Mouse (Mus musculus) midbrain, embryonic 11.5 days (tissue): ENCODE results near the gene Stx1a. TPM values are rescaled to one million over a fixed set of nuclear protein-coding genes. Genes with fewer than 3 reads are reported as not detected.
A peak's percentile ranks its signal among the peaks of the same experiment; 100 is the strongest.

Experiments
- ATAC-seq: fragments of 200-750 bp; cut with Nextera tagmentation; 2 replicates; pipeline ENCODE4 v1.8.0; 2017; ENCODE audit warnings: moderate TSS enrichment, moderate library complexity; ENCODE audit not compliant: low FRiP score
- DNase-seq: peaks from one replicate; pipeline ENCODE4 v3.0.0; 2015; ENCODE audit warnings: low spot score; ENCODE audit errors: missing footprints
- H3K27ac ChIP-seq: fragments of 300-500 bp; sonication (generic); 2 replicates; pipeline ENCODE4 v1.5.1; 2014; ENCODE audit warnings: low read depth, low read length
- H3K27me3 ChIP-seq: fragments of 300-500 bp; sonication (generic); 2 replicates; pipeline ENCODE4 v1.6.1; 2014; ENCODE audit warnings: mild to moderate bottlenecking, low read length, moderate library complexity, mixed read lengths; ENCODE audit not compliant: control insufficient read depth, insufficient read depth
- H3K36me3 ChIP-seq: fragments of 300-500 bp; sonication (generic); 2 replicates; pipeline ENCODE4 v1.6.1; 2014; ENCODE audit warnings: mild to moderate bottlenecking, low read length, moderate library complexity, mixed read lengths; ENCODE audit not compliant: control insufficient read depth, insufficient read depth
- H3K4me1 ChIP-seq: fragments of 300-500 bp; sonication (generic); 2 replicates; pipeline ENCODE4 v1.6.1; 2014; ENCODE audit warnings: low read length; ENCODE audit not compliant: control insufficient read depth, insufficient read depth
- H3K4me2 ChIP-seq: fragments of 300-500 bp; sonication (generic); 2 replicates; pipeline ENCODE4 v1.6.1; 2014; ENCODE audit warnings: mild to moderate bottlenecking, moderate library complexity
- H3K4me3 ChIP-seq: fragments of 300-500 bp; sonication (generic); 2 replicates; pipeline ENCODE4 v1.5.1; 2014; ENCODE audit warnings: low read depth, low read length
- H3K9ac ChIP-seq: fragments of 300-500 bp; sonication (generic); 2 replicates; pipeline ENCODE4 v1.6.1; 2014; ENCODE audit warnings: low read length
- H3K9me3 ChIP-seq: fragments of 300-500 bp; sonication (generic); 2 replicates; pipeline ENCODE4 v1.6.1; 2016; ENCODE audit warnings: low read length; ENCODE audit not compliant: control insufficient read depth
- WGBS: fragments of 180-500 bp; shearing (Covaris S2); extraction: QIAGEN DNeasy Blood & Tissue Kit; methylation state at CpG from one replicate; pipeline ENCODE4 v1.1.7; 2014; 5-methylcytosine and 5-hydroxymethylcytosine counted together
- polyA plus RNA-seq: library from polyadenylated mRNA; unstranded; fragments of >200 nt; fragmentation: Nextera tagmentation; extraction: Ambion mirVana; gene quantifications from 2 replicates; pipeline ENCODE4 v1.2.1, GENCODE M21; 2014

Gene Stx1a
- polyA plus RNA-seq, 1 experiment from 2014 or later = 17.7 TPM

DNA sequence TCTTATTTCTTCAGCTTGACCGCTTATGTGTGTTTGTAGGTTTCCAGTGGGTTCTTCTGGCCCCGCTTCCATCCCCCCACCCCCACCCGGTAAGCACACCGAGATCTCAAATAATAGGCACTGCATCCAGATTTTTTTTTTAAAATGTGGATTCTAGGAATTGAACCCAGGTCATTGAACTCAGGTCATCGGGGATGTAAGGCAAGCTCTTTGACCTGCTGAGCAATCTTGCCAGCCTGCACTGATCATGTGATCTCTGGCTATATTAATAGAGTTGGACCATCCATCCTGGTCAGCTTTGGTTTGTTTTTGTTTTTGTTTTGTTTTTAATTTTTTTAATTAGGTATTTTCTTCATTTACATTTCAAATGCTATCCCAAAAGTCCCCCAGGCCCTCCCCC is 9.3 kb downstream of the Stx1a start:
- Histone ChIP-seq H3K27ac (no peak overlapping the region), H3K4me1 (no peaks in the 10 kb centered on the region), H3K36me3 (no peaks in the 10 kb centered on the region), H3K4me2 (no peak overlapping the region), H3K9me3 (no peaks in the 10 kb centered on the region; the same call in 1 of the 2 replicates), H3K27me3 (no peaks in the 10 kb centered on the region), H3K9ac (no peak overlapping the region), H3K4me3 (no peak overlapping the region)
- WGBS = 93% methylated on average over 5 of the region's 5 CpGs
- no peak for ATAC-seq
- DNase-seq = no peak

DNA sequence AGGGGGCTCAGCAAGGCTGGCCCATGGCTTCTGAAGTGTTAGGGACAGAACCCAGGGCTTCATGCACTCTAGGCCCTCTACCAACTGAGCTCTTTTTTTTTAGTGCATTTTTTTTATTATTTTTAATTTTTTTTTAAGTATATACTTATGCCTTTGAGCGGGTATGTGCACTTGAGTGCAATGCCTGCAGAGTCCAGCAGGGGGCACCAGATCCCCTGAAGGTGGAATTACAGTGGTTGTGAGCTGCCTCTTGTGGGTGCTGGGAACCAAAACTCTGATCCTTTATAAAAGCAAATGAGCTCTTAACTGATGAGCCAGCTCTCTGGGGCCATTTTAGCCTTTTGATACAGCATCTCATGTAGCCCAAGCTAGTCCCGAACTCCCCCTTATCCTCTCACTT is 11.3 kb downstream of the Stx1a start:
- H3K4me2 ChIP-seq = no peak overlapping the region
- no peak overlapping the region for H3K9ac ChIP-seq
- no peaks in the 10 kb centered on the region for H3K27me3 ChIP-seq
- no peaks in the 10 kb centered on the region; the same call in 1 of the 2 replicates for H3K9me3 ChIP-seq
- H3K4me3 ChIP-seq = no peak overlapping the region
- no peaks in the 10 kb centered on the region for H3K4me1 ChIP-seq
- no peaks in the 10 kb centered on the region for H3K36me3 ChIP-seq
- ATAC-seq = no peak
- H3K27ac ChIP-seq = no peak overlapping the region
- no peak for DNase-seq
- 91% methylated on average over 2 of the region's 2 CpGs for WGBS

DNA sequence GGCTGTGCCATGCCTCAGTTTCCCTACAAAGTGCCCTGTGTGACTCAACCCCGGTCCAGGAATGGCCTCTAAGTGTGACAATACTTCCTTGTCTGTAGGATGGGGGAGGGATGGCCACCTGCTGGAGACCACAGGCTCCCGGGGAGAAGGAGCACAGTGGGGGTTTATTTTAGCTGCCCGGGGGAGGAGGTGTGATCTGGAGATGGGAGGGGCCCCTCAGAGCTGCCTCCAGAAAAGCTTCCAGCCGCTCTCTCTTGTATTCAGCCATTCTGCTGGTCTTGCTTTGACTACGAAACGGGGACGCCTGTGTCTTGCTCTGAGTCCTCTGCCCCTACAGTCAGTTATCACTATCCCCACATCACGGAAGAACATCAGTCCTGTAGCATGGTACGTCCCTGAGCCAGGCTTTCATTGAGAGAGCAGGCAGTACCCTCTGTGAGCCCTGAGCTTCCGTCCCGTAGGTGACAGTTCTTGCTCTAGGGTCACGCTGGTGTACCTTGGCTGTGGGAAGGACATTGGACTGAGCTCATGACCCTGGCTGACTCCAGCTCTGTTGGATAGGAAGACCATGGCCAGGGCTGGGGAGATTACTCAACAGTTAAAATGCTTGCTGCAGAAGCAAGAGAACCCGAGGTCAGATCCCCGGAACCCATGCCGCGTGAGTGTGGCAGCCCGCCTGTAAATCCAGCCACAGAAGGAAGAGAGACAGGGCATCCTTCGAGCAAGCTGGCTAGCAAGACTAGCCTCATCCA is 12.5 kb downstream of the Stx1a start:
- 63% methylated on average over 18 of the region's 18 CpGs for WGBS
- Histone ChIP-seq H3K4me3 (no peak overlapping the region), H3K4me1 (no peaks in the 10 kb centered on the region), H3K27me3 (no peaks in the 10 kb centered on the region), H3K27ac (no peak overlapping the region), H3K36me3 (no peaks in the 10 kb centered on the region), H3K9me3 (no peaks in the 10 kb centered on the region; the same call in 1 of the 2 replicates), H3K9ac (no peak overlapping the region), H3K4me2 (no peak overlapping the region)
- DNase-seq (no peak), ATAC-seq (no peak)

DNA sequence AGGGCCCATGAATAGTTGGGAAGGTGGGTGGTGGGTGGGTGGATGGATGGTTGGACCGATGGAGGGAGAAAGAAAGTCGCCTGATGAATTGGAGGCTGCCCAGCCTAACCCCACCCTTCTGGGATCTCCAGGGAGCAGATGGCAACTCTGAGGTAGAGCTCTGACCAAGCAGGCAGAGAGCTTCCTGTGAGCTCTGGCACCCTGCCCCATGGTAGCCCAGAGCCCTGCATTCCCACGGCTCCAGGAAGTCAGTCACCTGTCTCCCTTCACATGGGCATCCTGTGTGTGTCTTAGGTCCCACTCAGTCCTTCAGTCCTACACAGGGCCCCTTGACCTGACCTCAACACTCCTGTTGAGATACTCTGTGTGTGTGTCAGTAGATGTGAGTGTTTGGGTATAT is 14.7 kb downstream of the Stx1a start:
- no peak overlapping the region for H3K9ac ChIP-seq
- no peak for DNase-seq
- H3K27ac ChIP-seq = no peak overlapping the region
- 97% methylated on average over 3 of the region's 3 CpGs for WGBS
- no peaks in the 10 kb centered on the region for H3K4me1 ChIP-seq
- no peaks in the 10 kb centered on the region; the same call in 1 of the 2 replicates for H3K9me3 ChIP-seq
- H3K27me3 ChIP-seq = no peaks in the 10 kb centered on the region
- no peak overlapping the region for H3K4me2 ChIP-seq
- ATAC-seq = no peak
- no peaks in the 10 kb centered on the region for H3K36me3 ChIP-seq
- H3K4me3 ChIP-seq = no peak overlapping the region

DNA sequence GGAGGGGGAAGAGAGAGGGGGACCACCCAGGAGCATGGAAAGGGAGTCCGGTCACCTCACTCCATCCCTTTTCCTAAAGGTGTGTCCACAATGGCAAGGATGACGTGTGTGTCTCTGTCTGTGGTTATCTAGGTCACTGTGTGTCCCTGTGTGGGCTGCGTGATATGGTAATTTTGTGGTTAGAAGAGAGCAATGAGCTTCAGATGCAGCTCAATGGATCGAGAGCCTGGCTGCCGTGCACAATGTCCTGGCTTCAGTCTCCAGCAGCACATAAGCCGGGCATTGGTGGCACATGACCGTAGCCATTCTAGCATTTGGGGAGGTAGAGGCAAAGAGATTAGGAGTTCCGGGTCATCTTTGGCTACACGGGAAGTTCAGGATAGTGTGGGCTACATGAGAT is 16.3 kb downstream of the Stx1a start:
- Histone ChIP-seq H3K4me3 (no peak overlapping the region), H3K36me3 (no peaks in the 10 kb centered on the region), H3K9me3 (no peaks in the 10 kb centered on the region; the same call in 1 of the 2 replicates), H3K27ac (no peak overlapping the region), H3K27me3 (no peaks in the 10 kb centered on the region), H3K9ac (no peak overlapping the region), H3K4me1 (no peaks in the 10 kb centered on the region), H3K4me2 (no peak overlapping the region)
- DNase-seq (no peak), ATAC-seq (no peak)
- 89% methylated on average over 9 of the region's 9 CpGs for WGBS

DNA sequence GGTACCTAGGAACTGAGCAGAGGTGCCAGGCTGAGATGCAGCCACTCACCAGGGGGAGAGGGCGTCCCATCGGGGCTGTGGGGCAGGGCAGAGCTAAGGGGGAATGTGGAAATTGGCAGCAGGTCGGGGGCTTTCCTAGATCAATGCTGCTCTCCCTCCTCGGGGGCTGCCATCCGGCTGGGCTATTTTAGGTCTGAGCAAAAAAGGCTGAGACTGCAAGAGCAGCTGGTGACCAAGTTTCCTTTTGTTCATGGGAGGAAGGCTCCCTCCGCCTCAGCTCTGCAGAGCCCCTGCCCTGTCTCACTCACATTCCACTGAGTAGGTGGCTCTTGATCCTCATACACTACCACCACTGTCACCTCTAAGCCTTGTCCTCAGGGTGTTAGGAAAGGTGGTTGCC is 16.8 kb downstream of the Stx1a start:
- Histone ChIP-seq H3K9me3 (no peaks in the 10 kb centered on the region), H3K27ac (no peak overlapping the region), H3K27me3 (no peaks in the 10 kb centered on the region), H3K4me2 (no peak overlapping the region), H3K36me3 (peaks cover 2% of the 10 kb centered on the region; the same call in 1 of the 2 replicates), H3K9ac (no peak overlapping the region), H3K4me3 (no peak overlapping the region), H3K4me1 (no peaks in the 10 kb centered on the region)
- 48% methylated on average over 6 of the region's 6 CpGs for WGBS
- no peak for ATAC-seq
- no peak for DNase-seq

DNA sequence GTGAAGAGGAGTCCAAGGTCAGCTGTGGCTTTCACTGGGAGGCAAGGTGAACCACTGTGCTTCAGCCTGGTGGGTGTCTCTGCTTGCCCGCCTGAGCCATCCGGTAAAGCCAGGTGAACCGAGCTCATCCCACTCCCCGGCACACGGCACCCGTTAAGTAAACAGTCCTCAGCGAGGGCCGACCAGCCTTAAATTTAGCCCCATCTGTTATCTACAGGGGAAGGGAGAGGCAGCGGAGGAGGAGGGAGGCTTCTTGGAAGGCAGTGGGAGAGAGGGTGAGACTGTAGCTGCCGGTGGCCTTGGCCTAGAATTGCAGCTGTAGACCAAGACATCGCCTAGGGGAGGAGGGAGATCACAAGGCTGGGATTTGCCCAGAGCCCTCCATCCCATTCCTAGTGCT is 17.5 kb downstream of the Stx1a start:
- ATAC-seq (no peak), DNase-seq (no peak)
- Histone ChIP-seq H3K9ac (no peak overlapping the region), H3K4me2 (no peak overlapping the region), H3K4me3 (no peak overlapping the region), H3K27ac (no peak overlapping the region), H3K4me1 (no peaks in the 10 kb centered on the region), H3K9me3 (no peaks in the 10 kb centered on the region), H3K36me3 (peaks cover 2% of the 10 kb centered on the region; the same call in 1 of the 2 replicates), H3K27me3 (no peaks in the 10 kb centered on the region)
- WGBS = 80% methylated on average over 11 of the region's 11 CpGs

DNA sequence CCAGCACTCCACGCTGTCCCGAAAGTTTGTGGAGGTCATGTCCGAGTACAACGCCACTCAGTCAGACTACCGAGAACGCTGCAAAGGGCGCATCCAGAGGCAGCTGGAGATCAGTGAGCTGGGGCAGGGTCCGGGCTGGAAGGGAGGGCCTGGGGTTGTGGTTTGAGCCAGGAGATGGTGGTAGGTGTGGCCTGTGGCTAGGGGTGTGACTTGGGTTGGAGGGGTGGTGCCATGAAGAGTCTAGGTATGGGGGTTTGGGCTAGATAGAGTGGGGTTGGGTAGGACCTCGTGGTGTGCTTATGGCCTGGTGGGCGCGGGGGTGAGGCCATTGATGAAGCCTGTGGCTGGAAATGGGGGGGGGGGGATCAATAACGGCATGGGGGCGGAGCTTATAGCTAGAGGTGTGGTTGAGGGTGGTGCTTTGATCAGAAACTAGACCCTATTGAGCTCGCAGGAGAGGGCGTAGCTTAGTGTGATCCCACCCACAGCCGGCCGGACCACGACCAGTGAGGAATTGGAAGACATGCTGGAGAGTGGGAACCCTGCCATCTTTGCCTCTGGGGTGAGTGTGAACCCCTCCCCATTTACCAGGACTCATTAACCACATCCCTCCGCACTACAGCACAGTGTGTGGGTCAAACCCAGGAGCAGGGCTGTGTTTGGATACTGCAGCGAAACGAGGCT is 19.0 kb downstream of the Stx1a start:
- ATAC-seq = 0 out of 2 replicates have a peak, but pooled peaks have one; percentile 22
- peaks cover 2% of the 10 kb centered on the region; the same call in 1 of the 2 replicates for H3K36me3 ChIP-seq
- 24% methylated on average over 21 of the region's 21 CpGs for WGBS

DNA sequence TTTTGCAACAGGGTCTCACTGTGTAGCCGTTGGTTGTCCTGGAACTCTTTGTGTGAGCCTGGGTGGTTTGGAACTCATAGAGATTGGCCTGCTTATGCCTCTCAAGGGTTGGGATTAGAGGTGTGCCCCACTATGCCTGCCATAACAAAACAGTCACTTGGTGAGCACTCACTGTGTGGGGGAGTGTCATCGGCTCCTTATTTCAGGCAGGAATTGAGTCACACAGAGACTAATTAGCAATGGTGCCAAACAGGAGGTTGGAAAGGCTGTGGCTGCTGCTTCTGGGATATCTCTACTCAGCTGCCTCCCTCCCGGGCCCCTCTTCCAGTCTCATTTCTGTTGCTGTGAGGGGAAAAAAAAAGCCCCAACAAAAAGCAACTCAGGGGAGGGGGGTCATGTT is 21.3 kb downstream of the Stx1a start:
- ATAC-seq = no peak
- no peak for DNase-seq
- 95% methylated on average over 3 of the region's 3 CpGs for WGBS
- peaks cover 2% of the 10 kb centered on the region; the same call in 1 of the 2 replicates for H3K36me3 ChIP-seq
- no peak overlapping the region for H3K4me3 ChIP-seq
- H3K9me3 ChIP-seq = no peaks in the 10 kb centered on the region
- no peak overlapping the region for H3K27ac ChIP-seq
- no peaks in the 10 kb centered on the region for H3K4me1 ChIP-seq
- no peaks in the 10 kb centered on the region for H3K27me3 ChIP-seq
- no peak overlapping the region for H3K9ac ChIP-seq
- H3K4me2 ChIP-seq = no peak overlapping the region

More for the DNA sequence above, 19.0 kb downstream of the Stx1a start:
- H3K4me2 ChIP-seq = no peak overlapping the region
- DNase-seq = peak; percentile 66
- no peaks in the 10 kb centered on the region for H3K27me3 ChIP-seq
- H3K4me3 ChIP-seq = no peak overlapping the region
- no peak overlapping the region for H3K9ac ChIP-seq
- H3K4me1 ChIP-seq = no peaks in the 10 kb centered on the region
- no peak overlapping the region for H3K27ac ChIP-seq
- no peaks in the 10 kb centered on the region for H3K9me3 ChIP-seq
